Mouse (Mus musculus) CH12.LX (cell line): Measurements from ENCODE around the gene Exoc2. TPM values are rescaled to one million over a fixed set of nuclear protein-coding genes. Genes with fewer than 3 reads are reported as not detected.

ENCODE experiments used
- DNase-seq: peaks from one replicate; pipeline ENCODE4 v3.0.0-alpha.2; 2013; ENCODE audit errors: extremely low read depth
- H3K27ac ChIP-seq: 2 replicates; pipeline ENCODE4 v1.5.1; 2012; ENCODE audit warnings: low read depth, mild to moderate bottlenecking, control low read depth, moderate library complexity; ENCODE audit not compliant: insufficient read depth
- H3K27me3 ChIP-seq: replicated peaks from 2 replicates; pipeline ENCODE3; 2012; ENCODE audit warnings: inconsistent platforms
- H3K36me3 ChIP-seq, 2 experiments: replicated peaks in 1 of 2; 2 replicates each; pipeline versions ENCODE3 to v1.6.1; 2012; ENCODE audit warnings: inconsistent platforms in 1 of 2, low read length in 1 of 2, mild to moderate bottlenecking in 1 of 2, mixed read lengths in 1 of 2, moderate library complexity in 1 of 2; ENCODE audit not compliant: control insufficient read depth in 1 of 2, insufficient read depth in 1 of 2
- H3K4me1 ChIP-seq, 2 experiments: 2 replicates each; pipeline ENCODE4 v1.6.1; 2012; ENCODE audit warnings: inconsistent platforms in 1 of 2, moderate library complexity in 1 of 2; ENCODE audit not compliant: insufficient read depth in 2 of 2, control insufficient read depth in 1 of 2
- H3K4me2 ChIP-seq: 2 replicates; pipeline ENCODE4 v1.6.1; 2012; ENCODE audit warnings: low read depth, mild to moderate bottlenecking, control low read depth; ENCODE audit not compliant: poor library complexity, insufficient read depth, severe bottlenecking
- H3K4me3 ChIP-seq, 3 experiments: fragments of 150-350 bp in 1 of 3; sonication (generic) in 1 of 3; replicated peaks in 1 of 3; 2 replicates each; pipeline versions ENCODE3 to v1.5.1; 2011 to 2012; ENCODE audit warnings: low read depth in 2 of 3, low read length in 2 of 3, mild to moderate bottlenecking in 2 of 3, moderate library complexity in 2 of 3, control low read depth in 1 of 3, improper control_type of control experiment in 1 of 3, inconsistent platforms in 1 of 3, mixed read lengths in 1 of 3; ENCODE audit not compliant: poor library complexity in 1 of 3
- H3K79me2 ChIP-seq: replicated peaks from 2 replicates; pipeline ENCODE4 v1.6.1; 2012; ENCODE audit warnings: mild to moderate bottlenecking, moderate library complexity; ENCODE audit not compliant: control insufficient read depth, poor library complexity, insufficient read depth, severe bottlenecking; ENCODE audit errors: extremely low read depth
- H3K9ac ChIP-seq: 2 replicates; pipeline ENCODE4 v1.6.1; 2012; ENCODE audit warnings: low read depth, mild to moderate bottlenecking, control low read depth, moderate library complexity; ENCODE audit not compliant: insufficient read depth
- H3K9me3 ChIP-seq: replicated peaks from 2 replicates; pipeline ENCODE3; 2012; ENCODE audit warnings: low read length, inconsistent platforms, mixed read lengths
- BHLHE40 ChIP-seq: IDR thresholded peaks from 2 replicates; pipeline ENCODE4 v1.6.1; 2011; ENCODE audit warnings: mild to moderate bottlenecking, low read depth, low read length, improper control_type of control experiment
- CHD1 ChIP-seq: IDR thresholded peaks from 2 replicates; pipeline ENCODE4 v1.6.1; 2012; ENCODE audit warnings: low read depth, low read length, improper control_type of control experiment, inconsistent platforms
- CHD2 ChIP-seq: IDR thresholded peaks from 2 replicates; pipeline ENCODE4 v1.6.1; 2011; ENCODE audit warnings: low read length, improper control_type of control experiment
- CTCF ChIP-seq, 2 experiments: IDR thresholded peaks in 1 of 2; conservative IDR thresholded peaks in 1 of 2; 2 replicates each; pipeline ENCODE4 v1.5.1; 2011 to 2012; ENCODE audit warnings: low read depth in 2 of 2, low read length in 2 of 2, improper control_type of control experiment in 1 of 2, inconsistent platforms in 1 of 2, mild to moderate bottlenecking in 1 of 2, moderate library complexity in 1 of 2
- E2F4 ChIP-seq: IDR thresholded peaks from 2 replicates; pipeline ENCODE4 v1.6.1; 2011; ENCODE audit warnings: low read depth, low read length, improper control_type of control experiment; ENCODE audit not compliant: insufficient replicate concordance
- ELF1 ChIP-seq: IDR thresholded peaks from 2 replicates; pipeline ENCODE4 v1.6.1; 2014; ENCODE audit warnings: low read depth, mild to moderate bottlenecking, inconsistent platforms, low read length, improper control_type of control experiment
- ETS1 ChIP-seq: conservative IDR thresholded peaks from 2 replicates; pipeline ENCODE4 v1.6.1; 2012; ENCODE audit warnings: low read depth, mild to moderate bottlenecking, inconsistent platforms, low read length, improper control_type of control experiment, moderate library complexity
- HCFC1 ChIP-seq: IDR thresholded peaks from 2 replicates; pipeline ENCODE4 v1.6.1; 2012; ENCODE audit warnings: low read depth, mild to moderate bottlenecking, inconsistent platforms, low read length, improper control_type of control experiment
- IRF4 ChIP-seq: IDR thresholded peaks from 2 replicates; pipeline ENCODE4 v1.6.1; 2014; ENCODE audit warnings: low read depth, mild to moderate bottlenecking, inconsistent platforms, low read length, improper control_type of control experiment
- JUND ChIP-seq: conservative IDR thresholded peaks from 2 replicates; pipeline ENCODE4 v1.6.1; 2011; ENCODE audit warnings: low read depth, low read length, improper control_type of control experiment
- MAFK ChIP-seq: IDR thresholded peaks from 2 replicates; pipeline ENCODE4 v1.6.1; 2011; ENCODE audit warnings: low read length, improper control_type of control experiment; ENCODE audit not compliant: insufficient replicate concordance
- MAZ ChIP-seq: IDR thresholded peaks from 2 replicates; pipeline ENCODE4 v1.6.1; 2012; ENCODE audit warnings: low read depth, mild to moderate bottlenecking, inconsistent platforms, low read length, improper control_type of control experiment, moderate library complexity
- MYC ChIP-seq: IDR thresholded peaks from 2 replicates; pipeline ENCODE4 v1.6.1; 2011; ENCODE audit warnings: low read depth, mild to moderate bottlenecking, improper control_type of control experiment, low read length
- NRF1 ChIP-seq: IDR thresholded peaks from 2 replicates; pipeline ENCODE4 v1.6.1; 2014; ENCODE audit warnings: low read depth, mild to moderate bottlenecking, inconsistent platforms, low read length, improper control_type of control experiment, moderate library complexity
- PAX5 ChIP-seq: IDR thresholded peaks from 2 replicates; pipeline ENCODE4 v1.6.1; 2012; ENCODE audit warnings: low read length, inconsistent platforms, mixed read lengths
- POLR2A ChIP-seq: IDR thresholded peaks from 2 replicates; pipeline ENCODE4 v1.6.1; 2011; ENCODE audit warnings: low read depth, mild to moderate bottlenecking, improper control_type of control experiment, low read length
- RAD21 ChIP-seq: IDR thresholded peaks from 2 replicates; pipeline ENCODE4 v1.6.1; 2011; ENCODE audit warnings: low read depth, mild to moderate bottlenecking, low read length, improper control_type of control experiment, moderate library complexity
- SIN3A ChIP-seq: IDR thresholded peaks from 2 replicates; pipeline ENCODE4 v1.6.1; 2012; ENCODE audit warnings: low read length, improper control_type of control experiment, inconsistent platforms
- SMC3 ChIP-seq: IDR thresholded peaks from 2 replicates; pipeline ENCODE4 v1.6.1; 2011; ENCODE audit warnings: low read depth, low read length, improper control_type of control experiment
- TCF12 ChIP-seq: IDR thresholded peaks from 2 replicates; pipeline ENCODE4 v1.6.1; 2014; ENCODE audit warnings: low read depth, mild to moderate bottlenecking, inconsistent platforms, low read length, improper control_type of control experiment
- UBTF ChIP-seq: IDR thresholded peaks from 2 replicates; pipeline ENCODE4 v1.6.1; 2012; ENCODE audit warnings: low read depth, mild to moderate bottlenecking, inconsistent platforms, low read length, improper control_type of control experiment, moderate library complexity
- USF1 ChIP-seq: IDR thresholded peaks from 2 replicates; pipeline ENCODE4 v1.6.1; 2014; ENCODE audit warnings: low read depth, mild to moderate bottlenecking, inconsistent platforms, low read length, improper control_type of control experiment
- USF2 ChIP-seq: conservative IDR thresholded peaks from 2 replicates; pipeline ENCODE4 v1.6.1; 2011; ENCODE audit warnings: low read depth, low read length, improper control_type of control experiment
- ZKSCAN1 ChIP-seq: IDR thresholded peaks from 2 replicates; pipeline ENCODE4 v1.6.1; 2012; ENCODE audit warnings: low read depth, inconsistent platforms, low read length, improper control_type of control experiment, borderline replicate concordance
- ZNF384 ChIP-seq: IDR thresholded peaks from 2 replicates; pipeline ENCODE4 v1.6.1; 2012; ENCODE audit warnings: low read depth, low read length, improper control_type of control experiment, inconsistent platforms
- dilution Hi-C: fragments of 300-500 bp; cut with MboI; formaldehyde crosslinking; loops from 2 replicates; pipeline ENCODE4 v1.14.3; 2020; ENCODE audit warnings: low sequenced_read_pairs; ENCODE audit not compliant: extremely low pct_unique_long_range_greater_than_20kb, extremely low pct_ligation_motif_present
- in situ Hi-C: fragments of 300-500 bp; cut with MboI; formaldehyde crosslinking; loops from 3 replicates; pipeline ENCODE4 v1.14.3; 2019; ENCODE audit warnings: low sequenced_read_pairs, low pct_ligation_motif_present, low pct_unique_long_range_greater_than_20kb, mixed read lengths
- polyA plus RNA-seq: library from polyadenylated mRNA; unstranded; fragments of >175 nt; gene quantifications from 2 replicates; pipeline ENCODE4 v1.2.1, GENCODE M21; 2012; ENCODE audit warnings: low read depth; ENCODE audit not compliant: insufficient read length
- total RNA-seq, 2 experiments: library from RNA; depleted of rRNA; stranded (reverse); fragments of 300-350 nt in 1 of 2; fragments of >200 nt in 1 of 2; gene quantifications; 2 replicates each; pipeline ENCODE4 v1.2.3; 2012 to 2014

The Exoc2 gene
- total and polyA plus RNA-seq, 3 experiments = 21.1 to 33.0 (median 29.7) TPM

DNA sequence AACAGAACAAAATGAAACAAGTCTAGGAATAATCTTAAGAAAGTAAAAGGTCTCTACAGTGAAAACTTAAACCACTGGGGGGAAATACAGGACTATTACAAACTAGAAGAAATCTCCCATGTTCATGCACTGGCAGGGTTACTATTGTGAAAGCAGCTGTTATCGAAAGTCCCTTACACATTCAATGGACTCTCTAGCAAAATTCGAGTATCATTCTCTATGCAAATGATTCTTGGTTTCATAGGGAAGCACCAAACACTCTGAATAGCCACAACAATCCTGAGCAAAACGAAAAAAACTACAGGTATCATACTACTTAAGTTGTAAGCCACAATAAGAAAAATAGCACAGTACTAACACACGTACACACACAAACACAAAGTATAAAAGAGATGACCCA is 52.0 kb downstream of the Exoc2 start (continued):
- TF ChIP-seq ZKSCAN1 = no peak
- TF ChIP-seq UBTF = no peak
- 0 out of 2 replicates have a peak, but pooled peaks have one; percentile 23 for TF ChIP-seq CHD2
- TF ChIP-seq JUND = no peak
- TF ChIP-seq RAD21 = peak; percentile 33
- no peak for TF ChIP-seq USF2
- TF ChIP-seq POLR2A = no peak
- peak; percentile 67 for TF ChIP-seq IRF4
- TF ChIP-seq CTCF (conservative IDR thresholded peaks at IDR 0.05 in 1 of 2, IDR thresholded peaks at IDR 0.05 in 1 of 2; ENCODE audit: low read depth in 2 of 2, low read length in 2 of 2) = peak in 1 of 2 experiments; percentile 30; a peak in 1 of 4 replicates
- TF ChIP-seq TCF12 = no peak
- TF ChIP-seq ETS1 = no peak
- TF ChIP-seq ZNF384 = peak; percentile 27; the same call in 1 of the 2 replicates
- no peak for TF ChIP-seq MYC

DNA sequence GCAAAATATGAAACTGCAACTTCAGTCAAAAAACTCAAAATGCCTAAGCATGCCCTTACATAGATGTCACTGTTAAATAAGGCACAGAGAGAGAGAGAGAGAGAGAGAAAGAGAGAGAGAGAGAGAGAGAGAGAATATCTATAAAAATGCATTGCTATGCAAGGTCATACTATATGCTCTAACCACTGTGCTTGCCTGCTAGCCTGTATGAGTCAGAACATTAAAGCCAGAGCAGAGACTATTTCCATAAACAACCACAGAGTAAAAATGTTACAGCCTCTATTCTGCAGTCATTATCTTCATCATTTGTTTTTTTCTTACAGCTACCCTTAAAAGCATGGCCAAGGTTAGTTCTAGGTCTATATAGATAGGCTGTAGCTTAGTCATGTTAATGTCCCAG is 60.1 kb downstream of the Exoc2 start:
- no peaks in the 10 kb centered on the region for H3K27me3 ChIP-seq
- dilution Hi-C loops (no loop called here), in situ Hi-C loops (no loop called here)
- 0 out of 2 replicates have a peak, but pooled peaks have one; percentile 8 for TF ChIP-seq JUND
- TF ChIP-seq SMC3 = no peak
- TF ChIP-seq E2F4 = no peak
- no peak for TF ChIP-seq RAD21
- no peak for TF ChIP-seq NRF1
- peaks cover 6 to 22% of the 10 kb centered on the region in 2 experiments; a peak in 3 of 4 replicates for H3K4me1 ChIP-seq
- H3K36me3 ChIP-seq = peaks cover 9 to 40% of the 10 kb centered on the region in 2 experiments
- H3K9me3 ChIP-seq = no peaks in the 10 kb centered on the region
- no peak overlapping the region for H3K4me3 ChIP-seq
- H3K4me2 ChIP-seq = no peak overlapping the region
- H3K27ac ChIP-seq = no peak overlapping the region
- DNase-seq = peak; percentile 33
- H3K79me2 ChIP-seq = no peaks in the 10 kb centered on the region
- no peak overlapping the region for H3K9ac ChIP-seq

DNA sequence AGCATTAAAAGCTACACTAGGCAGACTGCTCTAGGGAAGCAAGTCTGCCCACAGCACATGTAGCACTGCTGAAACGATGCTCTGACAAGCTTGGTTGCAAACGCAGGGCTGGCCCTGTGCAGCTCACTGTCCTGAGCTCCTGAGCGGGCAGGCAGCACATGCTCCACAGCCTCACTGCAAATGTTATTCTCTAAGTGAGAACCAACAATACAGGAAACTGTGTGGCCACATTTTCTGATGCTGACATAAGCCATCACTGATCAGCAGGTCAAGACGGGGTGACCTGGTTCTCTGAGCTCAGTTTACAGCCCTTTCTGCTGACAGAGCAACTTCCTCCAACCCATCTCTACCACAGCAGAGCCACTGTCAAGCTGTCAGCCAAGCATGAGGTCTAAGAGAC is 60.9 kb downstream of the Exoc2 start:
- Histone ChIP-seq H3K4me1 (peaks cover 6 to 22% of the 10 kb centered on the region in 2 experiments; a peak in 3 of 4 replicates), H3K9ac (no peak overlapping the region), H3K4me3 (no peak overlapping the region), H3K79me2 (no peaks in the 10 kb centered on the region), H3K9me3 (no peaks in the 10 kb centered on the region), H3K36me3 (peaks cover 12 to 43% of the 10 kb centered on the region in 2 experiments), H3K27me3 (no peaks in the 10 kb centered on the region), H3K27ac (0 out of 2 replicates have a peak overlapping the region, but pooled peaks have one; percentile 31), H3K4me2 (no peak overlapping the region)
- in situ Hi-C loops = no loop called here
- no peak for TF ChIP-seq USF1
- no peak for TF ChIP-seq CHD1
- TF ChIP-seq BHLHE40 = no peak
- no peak for TF ChIP-seq NRF1
- TF ChIP-seq SMC3 = no peak
- no peak for TF ChIP-seq SIN3A
- TF ChIP-seq HCFC1 = no peak
- no peak for TF ChIP-seq MAFK
- no peak for TF ChIP-seq PAX5
- no peak for TF ChIP-seq CHD2
- no peak for TF ChIP-seq RAD21
- no peak for TF ChIP-seq ETS1
- TF ChIP-seq MAZ = no peak
- no peak for TF ChIP-seq ZKSCAN1
- TF ChIP-seq CTCF (conservative IDR thresholded peaks at IDR 0.05 in 1 of 2, IDR thresholded peaks at IDR 0.05 in 1 of 2; ENCODE audit: low read depth in 2 of 2, low read length in 2 of 2) = no peak
- no peak for TF ChIP-seq ELF1
- no peak for DNase-seq
- dilution Hi-C loops = no loop called here
